Mouse (Mus musculus) fat pad, adult 2 months (tissue): ENCODE results near the gene Wwox.

Experiments
- DNase-seq: peaks from one replicate; pipeline ENCODE4 v3.0.0-alpha.2; 2011; ENCODE audit warnings: low read depth, low spot score; ENCODE audit errors: extremely low read depth

The Wwox gene

DNA sequence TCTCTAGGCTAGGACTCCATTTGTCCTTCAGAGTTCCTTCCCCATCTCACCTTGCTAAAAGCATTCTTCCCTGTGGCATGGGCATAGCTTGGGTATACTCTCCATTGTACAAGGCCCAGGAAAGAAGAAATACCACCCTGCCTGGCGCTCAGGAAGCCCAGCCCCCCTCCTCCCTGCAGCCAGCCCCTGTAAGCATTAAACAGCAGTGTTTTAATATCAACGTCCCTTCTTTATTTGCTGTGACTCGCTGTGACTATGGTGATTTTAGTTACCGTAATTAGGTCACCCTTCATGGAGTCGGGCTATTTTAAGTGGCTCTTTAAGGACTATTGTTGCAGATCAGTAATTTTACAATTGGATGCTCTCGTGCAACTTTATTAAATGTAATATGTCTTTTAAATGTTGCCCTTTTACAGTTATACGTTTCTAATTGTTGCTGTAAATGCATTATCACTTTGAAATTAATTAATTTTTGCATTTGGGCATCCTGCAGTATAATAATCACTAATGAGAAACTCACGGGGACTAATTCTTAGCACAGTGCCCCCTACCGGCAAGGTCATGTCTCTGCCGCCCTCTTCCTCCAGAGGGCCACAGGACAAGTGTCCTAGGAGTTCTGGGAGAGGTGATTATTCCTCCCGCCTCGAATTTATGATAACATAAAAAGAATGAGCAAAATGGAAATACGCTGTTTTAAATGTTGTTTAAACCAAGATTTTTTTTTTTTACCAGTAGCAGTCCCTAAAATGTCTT, 276.0 kb downstream of the Wwox start:
- DNase-seq = no peak

- DNase-seq = no peak
Measured at GRCm38 (mm10) chr8:114716546-114717255, 277.2 kb downstream of the Wwox start.

DNA sequence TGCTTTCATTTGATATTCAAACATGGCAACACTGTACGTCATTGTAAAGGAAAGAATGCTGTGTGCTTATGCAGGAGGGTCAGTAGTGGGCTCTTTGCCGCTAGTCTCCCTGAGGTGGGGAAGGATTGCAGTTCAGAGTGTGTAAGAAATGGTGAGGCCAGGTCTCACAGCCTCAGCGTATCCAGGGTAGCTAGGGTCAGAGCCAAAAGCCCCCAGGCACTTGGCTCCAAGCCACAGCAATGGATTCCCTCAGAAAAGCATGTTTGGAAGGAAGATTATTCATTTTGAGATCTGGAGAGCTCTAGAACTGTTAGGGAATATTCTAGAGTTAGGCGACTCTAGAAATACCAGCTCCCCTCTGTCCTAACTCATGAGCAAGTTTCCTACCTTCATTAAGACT, 279.4 kb downstream of the Wwox start:
- no peak for DNase-seq

DNA sequence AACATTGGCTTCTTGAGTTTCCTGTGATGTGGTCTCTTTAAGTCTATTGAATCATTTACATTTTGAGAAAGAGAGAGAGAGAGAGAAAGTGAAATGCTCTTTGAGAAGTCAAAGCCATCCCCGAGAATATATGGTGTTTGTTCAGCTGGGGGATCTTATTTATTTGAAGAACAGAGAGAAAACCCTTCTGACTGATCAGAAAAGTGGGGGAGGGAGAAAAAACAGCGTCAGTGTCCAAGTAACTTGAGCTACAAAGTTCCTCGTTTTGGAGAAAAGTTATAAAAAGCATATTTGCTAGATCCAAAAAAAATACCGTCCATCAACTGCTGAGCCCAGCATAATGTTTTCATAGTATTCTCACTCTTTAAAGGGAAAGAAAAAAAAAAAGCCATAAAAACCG, 283.2 kb downstream of the Wwox start:
- no peak for DNase-seq

GRCm38 (mm10) chr8:114731260-114732140, 292.0 kb downstream of the Wwox start:
- no peak for DNase-seq

DNA sequence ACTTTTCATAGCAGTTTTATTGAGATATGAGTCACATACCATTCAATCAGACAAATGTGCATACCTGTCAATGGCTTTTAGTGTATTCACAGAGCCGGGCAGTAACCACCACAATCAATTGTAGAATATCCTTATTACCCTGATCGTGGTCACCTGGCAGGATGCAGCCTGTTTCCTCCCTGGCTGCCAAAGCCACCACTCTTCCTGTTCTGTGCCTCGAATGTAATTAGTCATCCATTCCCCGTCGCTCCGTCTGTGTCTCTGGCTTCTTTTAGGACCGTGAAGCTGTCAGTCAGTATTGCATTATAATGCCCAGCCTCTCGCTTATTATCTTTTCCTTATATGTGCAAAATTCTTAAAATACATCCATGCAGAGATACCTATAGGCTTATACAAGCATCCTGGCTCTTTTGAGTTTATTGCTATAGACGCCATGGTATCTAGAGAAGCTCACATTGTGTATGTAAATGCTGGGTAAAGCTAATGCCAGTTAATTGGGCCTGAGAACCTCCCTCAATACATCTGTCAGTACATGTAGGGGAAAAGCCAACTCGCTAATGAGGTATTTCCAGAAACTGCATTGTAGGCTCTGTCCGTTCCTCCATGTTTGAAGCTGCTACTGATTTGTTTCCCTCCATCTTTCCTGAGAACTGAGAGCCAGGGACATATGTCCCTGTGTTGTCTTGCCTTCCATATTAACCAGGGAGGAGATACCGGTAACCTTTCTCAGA, 303.9 kb downstream of the Wwox start:
- no peak for DNase-seq

DNA sequence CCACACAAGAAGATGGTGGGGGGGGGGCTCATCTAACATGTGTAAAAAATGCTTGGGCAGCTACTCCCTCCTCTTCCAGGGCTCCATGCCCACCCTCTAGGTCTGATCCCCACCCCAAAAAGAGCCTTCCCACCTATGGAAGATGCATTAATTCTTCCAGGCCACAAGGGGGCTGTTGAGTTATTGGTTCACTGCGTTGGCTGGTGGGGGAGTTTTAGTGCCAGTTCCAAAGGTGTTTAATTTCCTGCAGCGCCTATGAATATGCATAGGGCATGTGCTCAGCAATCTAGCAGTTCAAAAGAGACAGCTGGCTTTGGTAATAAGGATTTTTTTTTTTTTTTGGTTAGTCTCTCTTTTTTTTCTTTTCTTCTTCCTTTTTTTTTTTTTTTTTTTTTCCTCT, 306.9 kb downstream of the Wwox start:
- no peak for DNase-seq

- peak; percentile 37 for DNase-seq
Measured at GRCm38 (mm10) chr8:114751376-114752135, 312.1 kb downstream of the Wwox start.

- no peak for DNase-seq
Measured at GRCm38 (mm10) chr8:114759621-114760020, 320.2 kb downstream of the Wwox start.

GRCm38 (mm10) chr8:114768536-114768935, 329.1 kb downstream of the Wwox start:
- no peak for DNase-seq

DNA sequence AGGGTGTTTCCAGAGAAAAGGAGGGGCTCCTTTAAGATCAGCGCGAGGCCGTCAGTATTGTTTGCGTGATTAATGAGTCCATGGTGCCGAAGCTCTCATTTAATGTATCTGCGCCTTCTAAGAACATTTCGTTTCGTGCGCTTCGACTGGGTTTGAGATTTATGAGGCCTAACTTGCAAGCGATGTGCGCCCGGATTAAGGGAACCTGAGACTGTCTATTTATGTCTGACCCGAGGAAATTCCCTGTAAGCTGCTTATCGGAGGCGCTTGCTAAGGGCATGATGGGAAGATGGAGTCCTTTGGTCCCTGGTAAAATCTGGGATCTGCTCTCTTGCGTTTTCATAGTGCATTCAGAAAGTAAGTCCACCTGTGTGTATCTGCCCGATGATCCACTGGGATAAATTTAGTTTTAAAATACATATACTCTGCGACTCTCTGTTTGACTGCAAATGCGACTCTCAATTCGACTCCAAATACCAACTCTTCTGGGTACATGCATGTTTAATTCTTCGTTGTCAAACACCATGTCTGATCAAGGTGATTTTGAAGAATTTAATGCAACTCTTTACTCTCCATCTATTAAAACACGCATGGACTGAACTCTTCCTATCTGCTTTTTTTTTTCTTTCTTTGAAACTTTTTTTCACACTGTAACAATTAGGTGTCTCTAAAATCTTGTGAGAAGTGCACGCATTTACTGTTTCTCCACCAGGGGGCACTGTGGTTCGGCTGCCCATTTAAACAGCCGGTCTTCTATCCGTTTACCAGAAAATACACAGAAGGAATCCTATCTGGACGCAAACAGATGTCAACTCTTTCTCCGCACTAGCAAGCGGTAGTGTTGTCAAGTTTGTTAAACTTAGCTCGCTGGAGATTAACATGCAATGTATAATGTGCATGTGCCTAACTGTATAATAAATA, 331.7 kb downstream of the Wwox start:
- DNase-seq = no peak

GRCm38 (mm10) chr8:114772276-114772849, 332.9 kb downstream of the Wwox start:
- DNase-seq = no peak

GRCm38 (mm10) chr8:114773461-114774414, 334.3 kb downstream of the Wwox start:
- no peak for DNase-seq

- DNase-seq = no peak
Measured at GRCm38 (mm10) chr8:114774415-114774775, 334.9 kb downstream of the Wwox start.

- no peak for DNase-seq
Measured at GRCm38 (mm10) chr8:114775543-114775942, 336.1 kb downstream of the Wwox start.

DNA sequence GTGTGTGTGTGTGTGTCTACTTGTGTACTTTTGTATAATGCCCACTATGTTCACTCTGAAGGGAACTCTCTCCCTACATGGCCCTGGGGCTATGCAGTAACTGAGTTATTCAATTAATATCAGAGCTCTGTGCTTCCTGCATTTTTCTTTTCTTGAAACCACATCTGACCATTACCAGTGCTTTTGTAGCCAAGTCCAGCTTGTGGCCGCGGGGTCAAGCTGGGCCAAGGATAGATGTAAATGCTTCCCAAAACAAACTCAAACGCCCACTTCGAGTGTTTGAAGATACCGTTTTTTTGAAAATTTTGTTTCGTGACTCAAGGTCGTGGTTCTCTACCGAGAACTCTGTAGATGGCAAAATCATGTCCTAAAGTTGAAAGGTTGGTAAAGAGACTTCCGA, 337.2 kb downstream of the Wwox start:
- DNase-seq = no peak

DNA sequence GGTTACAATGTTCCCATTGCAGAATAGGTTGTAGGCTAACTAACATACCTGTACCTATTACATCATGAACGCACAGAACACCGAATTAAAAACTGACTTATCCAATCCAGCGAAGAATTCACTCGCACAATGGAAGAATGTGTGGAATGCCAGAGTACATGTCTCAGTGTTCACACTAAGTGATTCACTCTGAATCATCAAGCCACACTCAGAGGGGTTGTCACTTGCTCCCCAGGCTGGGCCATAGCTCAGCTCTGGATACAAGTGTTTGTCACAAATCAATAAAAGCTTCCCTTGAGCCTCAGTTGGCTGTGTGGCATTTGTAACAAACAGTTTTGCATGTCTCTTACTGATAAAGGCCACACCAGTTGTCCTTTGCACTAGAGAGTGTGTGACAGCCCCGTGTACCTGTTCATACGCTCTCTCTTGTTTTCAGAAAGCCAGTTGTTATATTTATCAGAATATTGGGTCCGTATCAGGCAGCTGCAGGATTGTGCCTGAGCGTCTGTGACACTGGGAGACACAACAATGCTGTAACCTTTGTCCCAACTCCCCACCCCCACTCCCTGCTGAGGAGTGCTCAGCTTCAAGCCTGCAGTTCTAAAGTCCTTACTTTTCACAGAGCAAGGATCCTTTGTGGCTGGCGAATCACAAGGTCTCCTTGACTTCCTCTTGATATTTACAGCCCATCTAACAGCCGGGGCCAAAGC, 338.0 kb downstream of the Wwox start:
- DNase-seq = no peak
